Mouse (Mus musculus) neural tube, embryonic 13.5 days (tissue): ENCODE measurements around the gene Sh2b2. TPM values are rescaled to one million over a fixed set of nuclear protein-coding genes. Genes with fewer than 3 reads are reported as not detected.

Experiments used
- ATAC-seq: fragments of 200-750 bp; cut with Nextera tagmentation; 2 replicates; pipeline ENCODE4 v1.8.0; 2017; ENCODE audit warnings: low read depth, mild to moderate bottlenecking, moderate TSS enrichment, moderate library complexity
- H3K27ac ChIP-seq: fragments of 300-500 bp; sonication (generic); replicated peaks from 2 replicates; pipeline ENCODE4 v1.5.1; 2015; ENCODE audit warnings: moderate library complexity, mild to moderate bottlenecking, inconsistent platforms
- H3K27me3 ChIP-seq: fragments of 300-500 bp; sonication (generic); 2 replicates; pipeline ENCODE4 v1.6.1; 2015; ENCODE audit warnings: mild to moderate bottlenecking, inconsistent platforms
- H3K36me3 ChIP-seq: fragments of 300-500 bp; sonication (generic); 2 replicates; pipeline ENCODE4 v1.6.1; 2015; ENCODE audit warnings: mild to moderate bottlenecking, inconsistent platforms
- H3K4me1 ChIP-seq: fragments of 300-500 bp; sonication (generic); replicated peaks from 2 replicates; pipeline ENCODE4 v1.6.1; 2015; ENCODE audit warnings: inconsistent platforms
- H3K4me2 ChIP-seq: fragments of 300-500 bp; sonication (generic); 2 replicates; pipeline ENCODE4 v1.6.1; 2015; ENCODE audit warnings: inconsistent platforms, mild to moderate bottlenecking, moderate library complexity
- H3K4me3 ChIP-seq: fragments of 300-500 bp; sonication (generic); 2 replicates; pipeline ENCODE4 v1.5.1; 2015; ENCODE audit warnings: mild to moderate bottlenecking, inconsistent platforms
- H3K9ac ChIP-seq: fragments of 300-500 bp; sonication (generic); 2 replicates; pipeline ENCODE4 v1.6.1; 2015; ENCODE audit warnings: moderate library complexity, mild to moderate bottlenecking, inconsistent platforms
- H3K9me3 ChIP-seq: fragments of 300-500 bp; sonication (generic); 2 replicates; pipeline ENCODE4 v1.6.1; 2016; ENCODE audit warnings: inconsistent platforms
- WGBS: fragments of 180-500 bp; shearing (Covaris S2); methylation state at CpG from one replicate; pipeline ENCODE4 v1.1.7; 2015; 5-methylcytosine and 5-hydroxymethylcytosine counted together
- polyA plus RNA-seq: library from polyadenylated mRNA; unstranded; fragments of >200 nt; fragmentation: Nextera tagmentation; extraction: Ambion mirVana; gene quantifications from 2 replicates; pipeline ENCODE4 v1.2.1, GENCODE M21; 2015

Gene Sh2b2
- polyA plus RNA-seq, 1 experiment from 2014 or later = 26.4 TPM

DNA sequence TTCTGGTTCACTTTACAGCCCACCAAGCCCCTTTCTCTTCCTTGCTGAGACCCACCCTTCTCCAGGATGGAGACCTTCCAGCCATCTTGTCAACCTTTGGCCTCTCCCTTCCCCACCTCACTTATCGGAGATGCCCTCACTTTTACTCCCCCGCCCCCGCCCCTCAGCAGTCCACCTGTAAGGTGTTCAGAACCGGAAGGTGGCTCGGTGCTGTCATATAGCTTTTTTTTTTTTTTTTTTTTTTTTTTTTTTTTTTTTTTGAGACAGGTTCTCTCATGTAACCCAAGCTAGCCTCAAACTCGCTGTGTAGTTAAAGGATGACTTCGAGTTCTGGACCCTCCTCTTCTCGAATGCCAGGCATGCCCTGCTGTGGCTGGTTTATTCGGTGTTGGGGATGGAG lies 73.4 kb downstream of the Sh2b2 start:
- Histone ChIP-seq H3K9ac (no peak overlapping the region), H3K4me1 (peaks cover 31% of the 10 kb centered on the region), H3K36me3 (peaks cover 17% of the 10 kb centered on the region; the same call in 1 of the 2 replicates), H3K4me2 (no peak overlapping the region), H3K4me3 (no peak overlapping the region), H3K27ac (no peak overlapping the region), H3K9me3 (0 out of 2 replicates have a peak, but pooled peaks cover 5% of the 10 kb centered on the region), H3K27me3 (peaks cover 6% of the 10 kb centered on the region; the same call in 1 of the 2 replicates)
- 83% methylated on average over 9 of the region's 9 CpGs for WGBS
- ATAC-seq = no peak

DNA sequence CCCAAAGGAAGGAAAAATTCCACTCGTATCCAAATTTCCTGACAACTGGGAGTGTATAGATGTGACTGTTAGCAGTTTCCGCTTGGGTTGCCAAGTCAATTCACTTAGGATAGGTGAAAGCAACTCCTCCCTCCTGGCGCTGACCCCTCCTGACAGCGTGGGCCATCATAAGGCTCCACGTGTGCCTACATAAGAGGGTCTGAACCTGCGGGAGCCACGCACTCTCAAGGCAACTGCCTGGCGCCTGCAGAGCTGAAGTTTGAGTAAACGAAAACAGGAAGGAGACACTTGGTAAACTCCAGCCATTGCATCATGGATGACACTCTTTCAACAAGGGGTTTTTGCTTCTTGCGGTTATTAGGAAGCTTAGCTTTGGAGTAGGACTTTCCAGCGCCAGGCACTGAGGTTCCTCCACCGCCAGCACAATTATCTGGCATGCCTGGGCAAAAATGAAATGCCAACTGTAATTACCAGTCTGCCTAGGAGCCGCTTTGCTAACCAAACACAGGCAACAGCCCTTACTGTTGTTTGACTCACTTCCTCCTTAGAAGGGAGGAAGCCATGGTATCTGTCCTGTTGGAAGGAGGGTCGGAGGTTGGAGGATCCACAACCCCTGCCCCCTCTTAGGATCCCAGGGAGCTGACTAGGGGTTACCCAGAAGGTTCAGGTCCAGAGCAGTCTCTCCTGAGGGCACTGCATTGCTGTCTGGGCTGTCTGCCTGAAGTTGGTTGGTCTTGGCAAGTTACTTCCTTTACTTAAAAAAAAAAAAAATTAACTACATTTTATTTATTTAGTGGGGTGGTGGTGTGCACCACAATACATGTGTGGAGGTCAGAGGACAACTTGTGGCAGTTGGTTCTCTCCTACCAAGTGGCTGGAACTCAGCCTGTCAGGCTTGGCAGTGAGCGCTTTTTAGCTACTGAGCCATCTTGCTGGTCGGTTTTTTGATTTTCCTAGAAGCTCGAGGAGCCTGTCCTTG lies 74.7 kb downstream of the Sh2b2 start:
- Histone ChIP-seq H3K9ac (peak overlapping the region; percentile 84), H3K27me3 (peaks cover 6% of the 10 kb centered on the region; the same call in 1 of the 2 replicates), H3K27ac (peak overlapping the region; percentile 79), H3K4me1 (peaks cover 31% of the 10 kb centered on the region), H3K4me2 (peak overlapping the region; percentile 90), H3K9me3 (0 out of 2 replicates have a peak, but pooled peaks cover 5% of the 10 kb centered on the region), H3K36me3 (peaks cover 15% of the 10 kb centered on the region), H3K4me3 (peak overlapping the region; percentile 65)
- WGBS = 36% methylated on average over 17 of the region's 17 CpGs
- ATAC-seq = no peak

DNA sequence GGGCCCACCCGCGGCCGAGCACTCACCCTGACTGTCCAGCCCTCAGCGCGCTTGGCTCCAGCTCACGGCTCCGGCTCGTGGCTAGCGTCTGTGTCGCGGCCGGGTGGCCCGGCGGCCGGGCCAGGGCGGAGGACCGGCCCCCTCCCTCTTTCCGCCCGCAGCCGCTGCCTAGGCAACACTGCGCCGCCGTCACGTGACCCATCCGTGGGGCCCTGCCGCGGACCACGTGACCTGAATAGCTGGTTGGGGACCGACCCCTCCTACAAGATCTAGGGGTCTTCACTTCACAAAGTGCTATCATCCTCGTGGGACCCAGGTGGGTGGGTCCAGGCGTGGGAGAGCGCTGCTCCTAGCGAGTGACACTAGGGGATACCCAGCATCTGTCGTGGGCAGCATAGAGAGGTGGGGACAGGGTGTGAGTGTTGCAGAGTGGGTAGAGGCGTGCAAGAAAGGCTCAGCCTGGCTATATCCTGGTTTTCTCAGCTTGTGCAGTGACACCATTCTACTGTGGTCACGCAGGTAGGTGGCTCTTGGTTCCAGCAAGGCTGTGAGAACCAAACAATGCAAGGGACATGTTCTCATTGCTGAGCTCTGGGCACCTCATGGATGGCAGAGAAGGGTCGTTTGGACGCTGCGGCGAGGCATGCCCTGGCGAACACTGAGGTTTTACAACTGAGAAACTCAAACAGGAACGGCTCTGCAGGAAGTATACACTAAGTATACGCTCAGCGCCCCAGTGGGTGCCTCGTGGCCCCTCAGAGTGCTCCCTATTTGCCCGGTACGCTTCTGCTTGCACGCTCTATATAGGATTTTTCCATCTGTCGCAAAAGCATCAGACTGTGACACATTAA lies 75.6 kb downstream of the Sh2b2 start, which contains the start of gene Orai2:
Orai2 (minus strand) TSS at position 202 of the 851 bp plus-strand sequence.
- Histone ChIP-seq H3K4me1 (peaks cover 39% of the 10 kb centered on the region), H3K4me2 (peak within 1 kb of the TSS; percentile 90), H3K4me3 (peak within 1 kb of the TSS; percentile 65), H3K36me3 (peaks cover 15% of the 10 kb centered on the region), H3K27me3 (peaks cover 6% of the 10 kb centered on the region; the same call in 1 of the 2 replicates), H3K9ac (peak within 1 kb of the TSS; percentile 84), H3K9me3 (0 out of 2 replicates have a peak, but pooled peaks cover 5% of the 10 kb centered on the region), H3K27ac (peak within 1 kb of the TSS; percentile 79)
- 3% methylated on average over 49 of the region's 49 CpGs for WGBS
- peak; percentile 84 for ATAC-seq

DNA sequence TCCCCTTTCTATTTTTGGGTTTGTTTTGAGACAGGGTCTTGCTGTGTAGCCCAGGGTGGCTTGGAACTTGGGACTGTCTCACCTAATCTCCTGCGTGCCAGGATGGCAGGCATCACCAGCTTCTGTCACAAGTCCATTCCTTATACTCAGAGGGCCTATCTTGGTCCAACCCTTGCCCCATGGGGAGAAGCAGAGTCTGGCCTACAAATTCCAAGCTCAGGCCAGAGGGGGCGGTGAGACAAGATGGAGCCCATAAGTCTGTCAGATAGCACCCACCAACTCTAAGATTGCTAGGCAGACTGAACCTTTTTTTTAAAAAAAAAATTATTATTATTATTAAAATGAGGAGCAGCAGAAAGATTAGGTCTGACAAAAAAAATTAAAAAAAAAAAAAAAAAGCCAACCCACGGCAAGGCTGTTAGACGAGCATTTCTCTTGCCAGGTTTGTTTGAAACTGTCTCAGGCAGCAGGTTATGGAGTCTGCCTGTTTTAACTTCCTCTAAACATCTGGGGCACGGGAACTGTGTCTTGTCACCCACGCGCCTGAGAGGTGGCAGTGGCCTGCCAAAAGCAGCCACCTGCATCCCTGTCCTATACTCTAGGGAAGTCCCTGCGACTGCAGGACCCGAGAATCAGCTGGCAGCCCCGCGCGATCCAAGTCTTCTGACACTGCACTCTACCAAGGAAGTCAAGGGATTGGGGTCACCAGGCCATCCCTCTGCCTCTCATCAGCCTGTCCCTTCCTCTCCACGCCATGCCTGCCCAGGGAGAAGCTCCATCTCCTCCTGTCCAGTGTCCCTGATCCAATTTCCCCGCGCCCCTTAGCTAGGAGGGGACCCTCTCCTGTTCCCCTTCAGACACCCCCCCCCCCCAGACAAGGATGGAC lies 76.5 kb downstream of the Sh2b2 start:
- peaks cover 6% of the 10 kb centered on the region; the same call in 1 of the 2 replicates for H3K27me3 ChIP-seq
- H3K36me3 ChIP-seq = peaks cover 20% of the 10 kb centered on the region
- peak overlapping the region; percentile 84 for H3K9ac ChIP-seq
- peak; percentile 64 for ATAC-seq
- 12% methylated on average over 15 of the region's 15 CpGs for WGBS
- 0 out of 2 replicates have a peak, but pooled peaks cover 5% of the 10 kb centered on the region for H3K9me3 ChIP-seq
- peak overlapping the region; percentile 90 for H3K4me2 ChIP-seq
- peak overlapping the region; percentile 65 for H3K4me3 ChIP-seq
- H3K27ac ChIP-seq = peak overlapping the region; percentile 79
- peaks cover 45% of the 10 kb centered on the region for H3K4me1 ChIP-seq

Other genes starting within 250 kb of the Sh2b2 start
- 0.14 and 0.20 TPM in 2 replicates for gene Upk3b, start 208.1 kb downstream of the Sh2b2 start, polyA plus RNA-seq
- gene Upk3bl, start 192.1 kb downstream of the Sh2b2 start, polyA plus RNA-seq = 0.63 TPM in 1 of 2 replicates, not detected in the other
- gene Rasa4, start 162.6 kb downstream of the Sh2b2 start, polyA plus RNA-seq = 19.7 and 19.9 TPM in 2 replicates
- 210 and 232 TPM in 2 replicates for gene Polr2j, start 129.9 kb downstream of the Sh2b2 start, polyA plus RNA-seq
- gene Lrwd1, start 110.5 kb downstream of the Sh2b2 start, polyA plus RNA-seq = 25.0 and 25.6 TPM in 2 replicates
- gene Alkbh4, start 110.4 kb downstream of the Sh2b2 start, polyA plus RNA-seq = 21.1 and 22.4 TPM in 2 replicates
- gene Orai2, start 75.8 kb downstream of the Sh2b2 start, polyA plus RNA-seq = 29.1 and 33.7 TPM in 2 replicates
- gene Prkrip1, start 47.6 kb downstream of the Sh2b2 start, polyA plus RNA-seq = 58.8 and 69.0 TPM in 2 replicates